Mouse (Mus musculus) myocyte (in vitro differentiated cells): Measurements from ENCODE around the gene Trim65. TPM values are rescaled to one million over a fixed set of nuclear protein-coding genes. Genes with fewer than 3 reads are reported as not detected.

Experiments used
- H3K27me3 ChIP-seq: one replicate; pipeline ENCODE4 v1.6.1; 2011; ENCODE audit not compliant: control insufficient read depth, insufficient read depth, insufficient read length
- H3K36me3 ChIP-seq: one replicate; pipeline ENCODE4 v1.6.1; 2011; ENCODE audit not compliant: control insufficient read depth, insufficient read depth
- H3K4me2 ChIP-seq: one replicate; pipeline ENCODE4 v1.6.1; 2011; ENCODE audit warnings: low read depth, control low read depth
- H3K4me3 ChIP-seq: one replicate; pipeline ENCODE4 v1.5.1; 2011; ENCODE audit warnings: mild to moderate bottlenecking, control low read depth, moderate library complexity
- H3K79me2 ChIP-seq: one replicate; pipeline ENCODE4 v1.6.1; 2011; ENCODE audit not compliant: control insufficient read depth, insufficient read depth
- H3ac ChIP-seq: one replicate; pipeline ENCODE4 v1.6.1; 2011; ENCODE audit not compliant: control insufficient read depth, insufficient read length
- CEBPB ChIP-seq: IDR thresholded peaks from 2 replicates; pipeline ENCODE4 v1.6.1; 2011; ENCODE audit warnings: mild to moderate bottlenecking, moderate library complexity; ENCODE audit not compliant: poor library complexity, insufficient read depth, severe bottlenecking
- E2F4 ChIP-seq: IDR thresholded peaks from one replicate; pipeline ENCODE4 v1.6.1; 2011; ENCODE audit warnings: mild to moderate bottlenecking, control low read depth, moderate library complexity; ENCODE audit not compliant: insufficient read depth
- MAX ChIP-seq: IDR thresholded peaks from one replicate; pipeline ENCODE4 v1.6.1; 2011; ENCODE audit warnings: low read depth, mild to moderate bottlenecking, control low read depth
- MYOD1 ChIP-seq, 3 experiments: IDR thresholded peaks; one replicate each; pipeline ENCODE4 v1.6.1; 2011; ENCODE audit warnings: control low read depth in 2 of 3, low read depth in 2 of 3, mild to moderate bottlenecking in 2 of 3, moderate library complexity in 1 of 3; ENCODE audit not compliant: insufficient read length in 2 of 3, control insufficient read depth in 1 of 3
- MYOG ChIP-seq, 3 experiments: IDR thresholded peaks; one replicate each; pipeline ENCODE4 v1.6.1; 2011; ENCODE audit warnings: control low read depth in 2 of 3, low read depth in 2 of 3, mild to moderate bottlenecking in 2 of 3; ENCODE audit not compliant: insufficient read length in 2 of 3, control insufficient read depth in 1 of 3, insufficient read depth in 1 of 3
- POLR2A ChIP-seq: IDR thresholded peaks from one replicate; pipeline ENCODE4 v1.6.1; 2011; ENCODE audit warnings: low read depth, mild to moderate bottlenecking, control low read depth, moderate library complexity; ENCODE audit not compliant: insufficient read length
- POLR2AphosphoS2 ChIP-seq: IDR thresholded peaks from one replicate; pipeline ENCODE4 v1.6.1; 2011; ENCODE audit warnings: low read depth, control low read depth; ENCODE audit not compliant: insufficient read length
- REST ChIP-seq: IDR thresholded peaks from one replicate; pipeline ENCODE4 v1.6.1; 2011; ENCODE audit warnings: mild to moderate bottlenecking, control low read depth, moderate library complexity; ENCODE audit not compliant: insufficient read depth, insufficient read length
- SRF ChIP-seq: IDR thresholded peaks from one replicate; pipeline ENCODE4 v1.6.1; 2011; ENCODE audit warnings: low read depth; ENCODE audit not compliant: control insufficient read depth, insufficient read length
- TCF12 ChIP-seq: IDR thresholded peaks from one replicate; pipeline ENCODE4 v1.6.1; 2011; ENCODE audit warnings: mild to moderate bottlenecking, control low read depth; ENCODE audit not compliant: poor library complexity, insufficient read depth, severe bottlenecking
- TCF3 ChIP-seq: IDR thresholded peaks from one replicate; pipeline ENCODE4 v1.6.1; 2011; ENCODE audit warnings: low read depth, control low read depth; ENCODE audit not compliant: insufficient read length
- USF1 ChIP-seq: IDR thresholded peaks from one replicate; pipeline ENCODE4 v1.6.1; 2011; ENCODE audit warnings: low read depth, mild to moderate bottlenecking, control low read depth, moderate library complexity
- polyA plus RNA-seq: library from polyadenylated mRNA; unstranded; fragments of >200 nt; fragmentation: generic; extraction: Trizol; gene quantifications from one replicate; pipeline ENCODE4 v1.2.1, GENCODE M21; 2012; ENCODE audit warnings: missing spikeins

Gene Trim65
- polyA plus RNA-seq, 1 experiment: 1.9 TPM

- H3K79me2 ChIP-seq: peaks cover 11% of the 10 kb centered on the region
- peak overlapping the region; percentile 78 for H3K4me3 ChIP-seq
- H3K27me3 ChIP-seq: no peaks in the 10 kb centered on the region
- H3K36me3 ChIP-seq: no peaks in the 10 kb centered on the region
- TF ChIP-seq E2F4: no peak
- TF ChIP-seq TCF3: no peak
- peak; percentile 53 for TF ChIP-seq MAX
- TF ChIP-seq REST: no peak
- peak in 2 of 3 experiments; percentile 53 to 84 for TF ChIP-seq MYOG (IDR thresholded peaks at IDR 0.05; ENCODE audit: control insufficient read depth in 1 of 3, insufficient read depth in 1 of 3, insufficient read length in 2 of 3, low read depth in 2 of 3)
- peak in 2 of 3 experiments; percentile 41 to 73 for TF ChIP-seq MYOD1 (IDR thresholded peaks at IDR 0.05; ENCODE audit: control insufficient read depth in 1 of 3, insufficient read length in 2 of 3, low read depth in 2 of 3)
- no peak for TF ChIP-seq CEBPB
- TF ChIP-seq USF1: no peak
- TF ChIP-seq POLR2AphosphoS2: peak; percentile 83
- peak; percentile 71 for TF ChIP-seq POLR2A
- TF ChIP-seq SRF: no peak
- TF ChIP-seq TCF12: no peak
- H3K4me2 ChIP-seq: peak overlapping the region; percentile 92
- H3ac ChIP-seq: peak overlapping the region; percentile 66
These were observed 21.4 kb downstream of the Trim65 start for GRCm38 (mm10) chr11:116109441-116110081.

- no peaks in the 10 kb centered on the region for H3K27me3 ChIP-seq
- no peaks in the 10 kb centered on the region for H3K36me3 ChIP-seq
- peak overlapping the region; percentile 92 for H3K4me2 ChIP-seq
- peaks cover 11% of the 10 kb centered on the region for H3K79me2 ChIP-seq
- H3K4me3 ChIP-seq: peak overlapping the region; percentile 78
- TF ChIP-seq USF1 (peak; percentile 7), CEBPB (no peak), POLR2A (peak; percentile 89), POLR2AphosphoS2 (peak; percentile 95), MYOD1 (IDR thresholded peaks at IDR 0.05; ENCODE audit: control insufficient read depth in 1 of 3, insufficient read length in 2 of 3, low read depth in 2 of 3) (peak in 1 of 3 experiments; percentile 1)
- H3ac ChIP-seq: peak overlapping the region; percentile 66
These were observed 22.3 kb downstream of the Trim65 start for GRCm38 (mm10) chr11:116108464-116109137.

- peaks cover 11% of the 10 kb centered on the region for H3K79me2 ChIP-seq
- peak overlapping the region; percentile 92 for H3K4me2 ChIP-seq
- peak overlapping the region; percentile 78 for H3K4me3 ChIP-seq
- no peaks in the 10 kb centered on the region for H3K36me3 ChIP-seq
- TF ChIP-seq TCF3 (no peak), POLR2AphosphoS2 (peak; percentile 53)
- H3K27me3 ChIP-seq: no peaks in the 10 kb centered on the region
- peak overlapping the region; percentile 5 for H3ac ChIP-seq
These were observed 23.1 kb downstream of the Trim65 start for GRCm38 (mm10) chr11:116107777-116108285.

GRCm38 (mm10) chr11:116106963-116107776, 23.8 kb downstream of the Trim65 start:
- peak overlapping the region; percentile 78 for H3K4me3 ChIP-seq
- peak overlapping the region; percentile 92 for H3K4me2 ChIP-seq
- peaks cover 11% of the 10 kb centered on the region for H3K79me2 ChIP-seq
- TF ChIP-seq MYOG (IDR thresholded peaks at IDR 0.05; ENCODE audit: control insufficient read depth in 1 of 3, insufficient read depth in 1 of 3, insufficient read length in 2 of 3, low read depth in 2 of 3): no peak
- no peak for TF ChIP-seq CEBPB
- no peak for TF ChIP-seq USF1
- peak; percentile 47 for TF ChIP-seq POLR2A
- TF ChIP-seq MYOD1 (IDR thresholded peaks at IDR 0.05; ENCODE audit: control insufficient read depth in 1 of 3, insufficient read length in 2 of 3, low read depth in 2 of 3): peak in 1 of 3 experiments; percentile 45
- TF ChIP-seq TCF12: no peak
- no peak for TF ChIP-seq E2F4
- peak overlapping the region; percentile 5 for H3ac ChIP-seq
- no peaks in the 10 kb centered on the region for H3K27me3 ChIP-seq
- no peaks in the 10 kb centered on the region for H3K36me3 ChIP-seq
